Mouse (Mus musculus) hindbrain, embryonic 10.5 days (tissue): ENCODE measurements around the gene Acly. TPM values are rescaled to one million over a fixed set of nuclear protein-coding genes. Genes with fewer than 3 reads are reported as not detected.
"Not testable (repeated sequence)": the region's sequence is repeated elsewhere in the genome, so short reads cannot be mapped to it uniquely, and the experiment has no call there.

Experiments
- DNase-seq: peaks from one replicate; pipeline ENCODE4 v3.0.0-alpha.2; 2017; ENCODE audit warnings: low spot score
- H3K27ac ChIP-seq: fragments of 300-500 bp; sonication (generic); 2 replicates; pipeline ENCODE4 v1.5.1; 2016; ENCODE audit warnings: mild to moderate bottlenecking, moderate library complexity
- H3K27me3 ChIP-seq: fragments of 300-500 bp; sonication (generic); 2 replicates; pipeline ENCODE4 v1.6.1; 2016; ENCODE audit warnings: mild to moderate bottlenecking; ENCODE audit not compliant: poor library complexity, insufficient read depth, severe bottlenecking
- H3K36me3 ChIP-seq: fragments of 300-500 bp; sonication (generic); 2 replicates; pipeline ENCODE4 v1.6.1; 2016; ENCODE audit warnings: mild to moderate bottlenecking, moderate library complexity
- H3K4me1 ChIP-seq: fragments of 300-500 bp; sonication (generic); replicated peaks from 2 replicates; pipeline ENCODE4 v1.6.1; 2016; ENCODE audit warnings: mild to moderate bottlenecking
- H3K4me3 ChIP-seq: fragments of 300-500 bp; sonication (generic); 2 replicates; pipeline ENCODE4 v1.5.1; 2016; ENCODE audit warnings: mild to moderate bottlenecking, moderate library complexity
- H3K9me3 ChIP-seq: fragments of 300-500 bp; sonication (generic); 2 replicates; pipeline ENCODE4 v1.6.1; 2016; ENCODE audit warnings: mild to moderate bottlenecking, moderate library complexity
- WGBS: fragments of 180-500 bp; shearing (Covaris S2); methylation state at CpG from one replicate; pipeline ENCODE4 v1.1.7; 2016; 5-methylcytosine and 5-hydroxymethylcytosine counted together
- polyA plus RNA-seq: library from polyadenylated mRNA; unstranded; fragments of >200 nt; fragmentation: Nextera tagmentation; extraction: Ambion mirVana; gene quantifications from 2 replicates; pipeline ENCODE4 v1.2.1, GENCODE M21; 2016

Acly gene
- polyA plus RNA-seq, 1 experiment from 2014 or later: 388 TPM

DNA sequence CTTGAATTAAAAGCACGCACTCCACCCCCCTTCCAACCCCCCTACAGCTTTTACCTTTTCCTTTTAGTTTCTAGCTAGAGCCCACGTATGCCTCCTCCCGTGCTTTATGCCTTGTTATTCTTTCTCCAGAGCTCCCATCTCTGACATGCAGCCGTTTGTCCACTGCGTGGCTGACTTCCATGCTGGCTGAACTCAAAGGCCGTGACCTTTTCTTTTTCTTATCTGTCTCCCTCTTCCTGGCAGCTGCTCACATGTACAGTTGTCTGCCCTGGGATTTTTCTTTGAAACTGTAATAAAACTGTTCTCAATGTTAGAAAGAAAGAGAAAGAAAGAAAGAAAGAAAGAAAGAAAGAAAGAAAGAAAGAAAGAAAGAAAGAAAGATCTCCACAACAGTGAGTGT is 13.2 kb upstream of the Acly start:
- no peak for DNase-seq
- H3K4me3 ChIP-seq: no peak overlapping the region
- H3K36me3 ChIP-seq: no peaks in the 10 kb centered on the region
- H3K4me1 ChIP-seq: peaks cover 12% of the 10 kb centered on the region
- H3K27me3 ChIP-seq: no peaks in the 10 kb centered on the region
- no peaks in the 10 kb centered on the region for H3K9me3 ChIP-seq
- no peak overlapping the region for H3K27ac ChIP-seq
- WGBS: 47% methylated on average over 6 of the region's 6 CpGs

GRCm38 (mm10) chr11:100536466-100536865 is 8.7 kb upstream of the Acly start:
- Histone ChIP-seq H3K9me3 (no peaks in the 10 kb centered on the region), H3K36me3 (no peaks in the 10 kb centered on the region), H3K27ac (no peak overlapping the region), H3K27me3 (no peaks in the 10 kb centered on the region), H3K4me1 (0 out of 2 replicates have a peak, but pooled peaks cover 4% of the 10 kb centered on the region), H3K4me3 (no peak overlapping the region)
- no peak for DNase-seq

DNA sequence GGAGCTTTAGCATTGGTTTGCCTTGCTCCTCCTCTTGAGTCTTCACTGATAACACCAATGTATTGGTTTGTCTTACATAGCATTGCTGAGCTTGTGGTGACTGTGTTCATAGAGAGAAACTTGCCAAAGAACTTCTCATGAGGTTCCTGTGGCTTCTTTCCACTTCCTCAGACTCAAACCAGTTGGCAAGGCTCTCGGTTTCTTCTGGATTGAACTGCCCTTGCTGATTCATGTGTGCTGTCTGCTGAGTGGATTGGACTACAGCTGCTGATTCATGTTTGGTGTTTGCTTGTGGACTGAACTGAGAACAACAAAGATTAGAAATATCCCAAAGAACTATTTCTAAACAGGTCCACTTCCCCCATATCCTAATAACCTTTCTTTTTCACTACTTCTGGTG is 8.2 kb upstream of the Acly start:
- DNase-seq: no peak
- WGBS: 88% methylated on average over 1 of the region's 1 CpGs
- 0 out of 2 replicates have a peak, but pooled peaks cover 4% of the 10 kb centered on the region for H3K4me1 ChIP-seq
- H3K9me3 ChIP-seq: no peaks in the 10 kb centered on the region
- no peak overlapping the region for H3K27ac ChIP-seq
- no peak overlapping the region for H3K4me3 ChIP-seq
- H3K36me3 ChIP-seq: no peaks in the 10 kb centered on the region
- no peaks in the 10 kb centered on the region for H3K27me3 ChIP-seq

GRCm38 (mm10) chr11:100534821-100535220 is 7.0 kb upstream of the Acly start:
- not testable (repeated sequence) for H3K4me1 ChIP-seq, H3K36me3 ChIP-seq, H3K27ac ChIP-seq, H3K9me3 ChIP-seq, H3K27me3 ChIP-seq, DNase-seq, H3K4me3 ChIP-seq
- 83% methylated on average over 6 of the region's 6 CpGs for WGBS

GRCm38 (mm10) chr11:100534411-100534810 is 6.6 kb upstream of the Acly start:
- H3K4me1 ChIP-seq, H3K27ac ChIP-seq, H3K36me3 ChIP-seq, H3K4me3 ChIP-seq, H3K9me3 ChIP-seq, DNase-seq, H3K27me3 ChIP-seq: not testable (repeated sequence)
- 82% methylated on average over 2 of the region's 2 CpGs for WGBS

GRCm38 (mm10) chr11:100533871-100534270 is 6.1 kb upstream of the Acly start:
- 64% methylated on average over 6 of the region's 6 CpGs for WGBS
- no peak overlapping the region for H3K4me3 ChIP-seq
- H3K27me3 ChIP-seq: no peaks in the 10 kb centered on the region
- no peak overlapping the region for H3K27ac ChIP-seq
- H3K36me3 ChIP-seq: no peaks in the 10 kb centered on the region
- no peaks in the 10 kb centered on the region for H3K9me3 ChIP-seq
- no peak for DNase-seq
- peaks cover 4% of the 10 kb centered on the region; the same call in 1 of the 2 replicates for H3K4me1 ChIP-seq

DNA sequence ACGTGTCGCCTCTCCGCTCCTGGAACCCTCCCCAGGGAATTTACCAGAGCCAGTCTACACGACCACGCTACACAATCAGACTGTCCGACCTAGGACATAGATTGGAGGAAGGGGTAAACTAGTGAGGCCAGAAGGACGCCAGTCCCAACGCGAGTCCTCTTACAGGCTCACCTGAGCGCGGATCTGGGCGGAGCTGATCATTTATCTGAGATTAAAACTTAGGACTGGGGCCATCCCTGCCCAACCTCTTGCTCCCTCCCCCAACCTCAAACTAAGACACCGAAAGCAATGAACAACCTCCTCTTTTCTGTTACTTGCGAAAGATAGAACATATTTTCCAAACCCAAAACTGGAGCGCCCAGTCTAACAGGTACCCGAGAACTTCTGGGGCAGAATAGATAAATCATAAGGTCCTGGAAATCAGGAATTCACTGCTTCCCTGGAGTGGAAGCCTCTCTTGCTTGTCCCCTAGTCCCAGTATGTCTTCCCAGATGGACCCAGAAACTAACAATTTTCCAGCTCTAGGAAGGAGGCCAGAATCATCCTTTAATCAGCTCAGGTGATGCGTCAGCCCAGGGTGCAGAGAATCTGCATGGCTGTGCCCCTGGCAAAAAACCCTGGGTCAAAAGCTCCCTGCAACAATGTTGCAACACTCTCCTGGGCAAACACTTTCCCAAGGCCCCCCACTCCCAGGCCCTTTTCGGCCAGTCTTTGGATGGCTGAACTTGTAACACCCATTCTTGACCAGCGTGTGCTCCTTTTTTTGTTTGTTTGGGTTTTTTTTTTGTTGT is 770 bp upstream of the Acly start:
- Histone ChIP-seq H3K9me3 (no peaks in the 10 kb centered on the region), H3K27me3 (no peaks in the 10 kb centered on the region), H3K4me3 (peak overlapping the region; percentile 86), H3K4me1 (peaks cover 43% of the 10 kb centered on the region), H3K27ac (peak overlapping the region; percentile 95), H3K36me3 (peaks cover 17% of the 10 kb centered on the region)
- DNase-seq: no peak
- WGBS: 22% methylated on average over 19 of the region's 19 CpGs

DNA sequence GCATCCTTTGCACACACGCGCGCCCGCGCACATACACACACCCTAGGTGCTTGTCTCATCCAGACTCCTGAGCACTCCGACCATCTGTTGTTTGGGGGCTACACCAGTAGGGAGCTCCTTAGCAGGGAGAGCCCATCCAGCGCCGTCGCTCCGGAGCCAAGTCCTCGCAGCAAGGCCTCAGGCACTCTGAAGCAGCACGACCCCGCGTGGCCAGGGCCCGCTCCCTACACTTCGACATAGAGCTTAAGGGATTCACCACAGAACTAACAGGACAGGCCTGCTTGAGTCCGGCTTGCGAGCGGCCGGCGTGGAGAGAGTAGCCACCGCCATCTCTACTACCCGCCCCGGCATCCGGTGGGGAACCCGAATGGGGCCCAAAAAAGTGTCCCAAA is 738 bp downstream of the Acly start:
- Histone ChIP-seq H3K27me3 (no peaks in the 10 kb centered on the region), H3K9me3 (no peaks in the 10 kb centered on the region), H3K27ac (peak overlapping the region; percentile 95), H3K4me1 (peaks cover 43% of the 10 kb centered on the region), H3K4me3 (peak overlapping the region; percentile 86), H3K36me3 (peaks cover 32% of the 10 kb centered on the region)
- WGBS: 0% methylated on average over 26 of the region's 26 CpGs
- DNase-seq: peak; percentile 79

GRCm38 (mm10) chr11:100526052-100526816 is 1.6 kb downstream of the Acly start:
- 5% methylated on average over 15 of the region's 15 CpGs for WGBS
- Histone ChIP-seq H3K4me1 (peaks cover 43% of the 10 kb centered on the region), H3K27ac (peak overlapping the region; percentile 95), H3K36me3 (peaks cover 40% of the 10 kb centered on the region), H3K4me3 (peak overlapping the region; percentile 86), H3K9me3 (no peaks in the 10 kb centered on the region), H3K27me3 (no peaks in the 10 kb centered on the region)
- DNase-seq: peak; percentile 31

DNA sequence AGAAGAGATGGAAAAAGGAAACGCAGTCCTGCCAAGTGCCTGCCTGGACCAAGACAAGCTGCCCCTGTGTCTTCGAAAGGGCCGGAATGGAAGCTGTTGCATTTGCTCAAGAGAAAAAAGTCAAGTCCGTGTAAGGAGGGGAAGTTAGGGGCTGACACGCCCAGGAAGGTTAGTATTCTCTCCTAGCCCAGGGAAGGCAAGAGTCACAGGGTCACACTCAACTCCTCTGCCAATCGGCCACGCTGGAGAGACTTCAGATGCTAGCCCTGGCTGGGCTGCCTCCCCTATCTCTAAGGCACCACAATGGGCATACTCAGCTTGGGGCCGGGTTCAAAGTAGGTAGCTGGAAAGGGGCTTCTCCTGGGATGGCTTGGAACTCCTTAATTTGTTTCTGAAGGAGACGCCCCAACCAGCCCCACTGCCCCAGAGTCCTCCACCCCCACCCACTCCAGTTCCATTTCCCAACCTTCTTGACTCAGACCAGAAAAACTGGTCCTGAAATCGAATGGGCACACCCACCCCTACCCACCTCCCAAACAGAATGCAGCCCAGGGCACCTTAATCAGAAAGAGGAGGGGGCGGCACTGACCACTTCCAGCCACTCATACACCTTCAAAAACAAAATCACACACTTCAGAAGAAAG is 2.7 kb downstream of the Acly start:
- peak overlapping the region; percentile 95 for H3K27ac ChIP-seq

GRCm38 (mm10) chr11:100524358-100524757 is 3.4 kb downstream of the Acly start:
- 85% methylated on average over 5 of the region's 5 CpGs for WGBS
- H3K27me3 ChIP-seq: no peaks in the 10 kb centered on the region
- no peak for DNase-seq
- peaks cover 47% of the 10 kb centered on the region for H3K4me1 ChIP-seq
- no peak overlapping the region for H3K27ac ChIP-seq
- peaks cover 59% of the 10 kb centered on the region for H3K36me3 ChIP-seq
- H3K9me3 ChIP-seq: no peaks in the 10 kb centered on the region
- H3K4me3 ChIP-seq: peak overlapping the region; percentile 86; the same call in 1 of the 2 replicates

More for the DNA sequence above, 2.7 kb downstream of the Acly start:
- no peak for DNase-seq
- no peaks in the 10 kb centered on the region for H3K9me3 ChIP-seq
- H3K4me3 ChIP-seq: peak overlapping the region; percentile 86
- H3K27me3 ChIP-seq: no peaks in the 10 kb centered on the region
- WGBS: 41% methylated on average over 11 of the region's 11 CpGs
- peaks cover 43% of the 10 kb centered on the region for H3K4me1 ChIP-seq
- H3K36me3 ChIP-seq: peaks cover 51% of the 10 kb centered on the region

DNA sequence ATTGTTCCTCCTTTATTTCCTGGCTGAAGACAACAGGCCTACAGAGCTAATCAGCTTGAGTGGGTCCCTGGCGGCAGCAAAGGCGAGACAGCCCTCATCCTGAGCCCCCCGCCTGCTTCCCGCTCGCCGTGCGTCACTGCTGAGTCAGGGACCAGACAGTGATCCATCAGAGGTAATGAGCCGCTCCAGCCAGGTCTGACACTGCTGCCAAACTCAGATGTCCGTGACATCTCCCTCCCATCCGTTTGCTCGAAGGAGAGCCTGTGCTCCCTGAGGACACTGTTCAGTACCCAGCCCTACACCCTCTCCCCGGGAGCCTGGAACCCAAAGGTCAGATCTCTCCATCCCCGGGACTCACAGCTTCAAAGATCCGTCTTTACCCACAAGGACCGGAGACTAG is 7.0 kb downstream of the Acly start:
- no peak for DNase-seq
- WGBS: 82% methylated on average over 15 of the region's 15 CpGs
- peaks cover 29% of the 10 kb centered on the region for H3K4me1 ChIP-seq
- peaks cover 94% of the 10 kb centered on the region for H3K36me3 ChIP-seq
- H3K9me3 ChIP-seq: no peaks in the 10 kb centered on the region
- H3K27ac ChIP-seq: no peak overlapping the region
- H3K4me3 ChIP-seq: no peak overlapping the region
- H3K27me3 ChIP-seq: no peaks in the 10 kb centered on the region

DNA sequence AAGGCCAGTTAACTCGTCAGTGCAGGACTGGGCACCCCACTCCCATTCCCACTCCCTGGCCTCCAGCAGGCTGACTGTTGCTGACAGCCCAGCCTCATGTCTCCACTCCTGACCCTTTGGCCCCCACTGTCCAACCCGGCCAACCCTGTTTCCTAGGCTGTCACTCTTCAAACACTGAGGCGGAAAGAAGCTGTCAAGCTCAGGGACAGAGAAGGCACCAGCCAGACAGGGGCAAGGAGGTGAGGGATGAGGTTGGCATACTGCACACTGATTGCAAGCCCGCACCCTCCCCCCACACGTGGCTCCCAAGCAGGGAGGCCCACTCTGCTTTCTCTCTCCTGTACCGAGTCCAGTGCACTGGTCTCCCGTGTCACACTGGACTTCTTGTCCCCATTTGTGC is 8.6 kb downstream of the Acly start:
- no peak for DNase-seq
- H3K36me3 ChIP-seq: peaks cover 100% of the 10 kb centered on the region
- H3K27me3 ChIP-seq: no peaks in the 10 kb centered on the region
- H3K4me3 ChIP-seq: no peak overlapping the region
- H3K27ac ChIP-seq: no peak overlapping the region
- H3K9me3 ChIP-seq: no peaks in the 10 kb centered on the region
- H3K4me1 ChIP-seq: peaks cover 13% of the 10 kb centered on the region
- 76% methylated on average over 7 of the region's 7 CpGs for WGBS
